Mouse (Mus musculus): Measurements from ENCODE around the gene Fxyd7. TPM values are rescaled to one million over a fixed set of nuclear protein-coding genes. Genes with fewer than 3 reads are reported as not detected.
A peak's percentile ranks its signal among the peaks of the same experiment; 100 is the strongest.

The Fxyd7 gene
- polyA plus RNA-seq, 1 experiment from 2014 or later, result 9.1 TPM

DNA sequence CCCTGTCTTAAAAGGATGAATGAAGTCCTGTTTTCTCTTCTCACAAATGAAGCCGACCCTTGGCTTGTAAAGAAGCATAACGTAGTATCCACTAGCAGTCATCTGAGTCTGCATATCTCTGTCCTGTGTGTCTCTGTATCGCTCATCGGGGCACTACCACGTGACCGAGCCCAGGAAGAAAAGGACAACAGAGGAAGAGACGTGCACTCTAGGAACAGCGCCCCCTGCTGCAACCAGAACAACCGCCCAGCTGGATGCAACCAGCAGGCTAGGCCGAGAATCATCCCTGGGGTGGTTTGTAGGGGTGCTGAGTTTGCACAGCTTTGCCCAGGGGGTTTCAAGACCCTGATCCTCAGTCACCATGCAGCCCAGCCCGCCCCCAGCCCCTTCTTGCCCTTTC lies 16.5 kb downstream of the Fxyd7 start:
- Histone ChIP-seq H3K9ac (no peak overlapping the region), H3K27me3 (ENCODE audit: insufficient read depth, low read length) (no peaks in the 10 kb centered on the region), H3K27ac (ENCODE audit: low read depth) (no peak overlapping the region), H3K36me3 (ENCODE audit: insufficient read depth) (no peaks in the 10 kb centered on the region), H3K9me3 (ENCODE audit: low read depth, low read length) (no peaks in the 10 kb centered on the region), H3K4me1 (ENCODE audit: insufficient read depth) (no peaks in the 10 kb centered on the region), H3K4me2 (no peak overlapping the region), H3K4me3 (ENCODE audit: low read depth, low read length) (no peak overlapping the region)
- 60% methylated on average over 11 of the region's 11 CpGs for WGBS
- DNase-seq (no peak), ATAC-seq (ENCODE audit: insufficient read depth) (no peak)
- TF ChIP-seq CTCF (IDR thresholded peaks at IDR 0.05; ENCODE audit: low read depth), result peak; percentile 40; the same call in 1 of the 2 replicates

DNA sequence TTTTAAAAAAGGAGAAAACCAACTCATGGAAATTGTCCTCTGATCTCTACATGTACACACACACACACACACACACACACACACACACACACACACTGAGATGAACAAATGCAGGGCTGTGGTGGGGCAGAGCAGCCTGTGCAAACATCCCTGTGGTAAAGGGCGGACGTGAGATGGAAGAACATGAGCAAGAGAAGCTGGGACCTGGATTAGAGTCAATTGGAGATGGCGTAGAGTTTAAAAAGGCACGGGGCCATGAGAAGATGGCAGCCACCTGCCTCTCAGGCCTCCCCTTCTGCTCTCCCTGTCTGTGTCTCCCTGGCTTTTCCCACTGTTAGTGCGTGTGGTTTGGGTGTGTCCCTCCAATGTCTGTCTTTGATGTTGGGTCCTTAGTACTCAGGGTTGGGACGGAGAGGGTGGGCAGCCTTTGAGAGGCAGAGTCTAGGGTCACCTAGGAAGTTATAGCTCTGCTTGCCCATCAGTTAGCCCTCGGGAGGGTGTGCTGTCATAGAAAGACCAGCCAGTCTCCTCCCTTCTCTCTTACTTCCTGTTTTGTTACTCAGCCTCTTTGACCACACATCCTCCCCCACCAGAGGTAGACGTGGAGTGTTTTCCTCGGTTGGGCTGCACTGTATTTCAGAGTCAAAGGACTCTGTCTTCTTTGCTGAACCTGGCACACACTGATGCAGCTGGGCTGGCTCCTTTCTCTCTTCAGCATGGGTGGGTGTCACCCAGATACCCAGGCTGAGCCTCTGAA lies 17.7 kb downstream of the Fxyd7 start:
- no peak for ATAC-seq (ENCODE audit: insufficient read depth)
- 48% methylated on average over 9 of the region's 9 CpGs for WGBS
- Histone ChIP-seq H3K27me3 (ENCODE audit: insufficient read depth, low read length) (no peaks in the 10 kb centered on the region), H3K4me3 (ENCODE audit: low read depth, low read length) (no peak overlapping the region), H3K27ac (ENCODE audit: low read depth) (no peak overlapping the region), H3K36me3 (ENCODE audit: insufficient read depth) (no peaks in the 10 kb centered on the region), H3K9ac (no peak overlapping the region), H3K9me3 (ENCODE audit: low read depth, low read length) (no peaks in the 10 kb centered on the region), H3K4me2 (no peak overlapping the region), H3K4me1 (ENCODE audit: insufficient read depth) (no peaks in the 10 kb centered on the region)
- DNase-seq, result no peak
- TF ChIP-seq CTCF (IDR thresholded peaks at IDR 0.05; ENCODE audit: low read depth), result no peak

DNA sequence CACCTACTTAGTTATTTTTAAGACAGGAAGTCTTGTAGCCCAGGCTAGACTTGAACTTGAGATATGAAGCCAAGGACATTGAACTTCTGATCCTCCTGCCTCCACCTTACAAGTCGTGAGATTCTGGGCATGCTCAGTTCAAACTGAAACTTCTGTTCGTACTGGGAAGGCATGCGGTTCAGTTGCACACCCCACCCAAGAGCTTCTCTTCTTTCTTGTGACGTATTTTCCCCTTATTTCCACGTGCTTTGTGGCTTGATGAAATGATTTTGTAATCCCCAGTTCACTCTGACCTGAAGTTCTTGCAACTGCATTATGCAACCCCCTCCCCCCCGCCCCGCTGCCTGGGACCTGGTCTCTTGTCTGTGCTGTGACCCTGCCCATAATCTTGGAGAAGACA lies 19.5 kb downstream of the Fxyd7 start:
- ATAC-seq (ENCODE audit: insufficient read depth), result no peak
- no peak for DNase-seq
- no peak for TF ChIP-seq CTCF (IDR thresholded peaks at IDR 0.05; ENCODE audit: low read depth)
- Histone ChIP-seq H3K9ac (no peak overlapping the region), H3K27me3 (ENCODE audit: insufficient read depth, low read length) (no peaks in the 10 kb centered on the region), H3K4me1 (ENCODE audit: insufficient read depth) (no peaks in the 10 kb centered on the region), H3K4me3 (ENCODE audit: low read depth, low read length) (no peak overlapping the region), H3K27ac (ENCODE audit: low read depth) (no peak overlapping the region), H3K9me3 (ENCODE audit: low read depth, low read length) (no peaks in the 10 kb centered on the region), H3K36me3 (ENCODE audit: insufficient read depth) (no peaks in the 10 kb centered on the region), H3K4me2 (no peak overlapping the region)
- WGBS, result 73% methylated on average over 7 of the region's 7 CpGs

DNA sequence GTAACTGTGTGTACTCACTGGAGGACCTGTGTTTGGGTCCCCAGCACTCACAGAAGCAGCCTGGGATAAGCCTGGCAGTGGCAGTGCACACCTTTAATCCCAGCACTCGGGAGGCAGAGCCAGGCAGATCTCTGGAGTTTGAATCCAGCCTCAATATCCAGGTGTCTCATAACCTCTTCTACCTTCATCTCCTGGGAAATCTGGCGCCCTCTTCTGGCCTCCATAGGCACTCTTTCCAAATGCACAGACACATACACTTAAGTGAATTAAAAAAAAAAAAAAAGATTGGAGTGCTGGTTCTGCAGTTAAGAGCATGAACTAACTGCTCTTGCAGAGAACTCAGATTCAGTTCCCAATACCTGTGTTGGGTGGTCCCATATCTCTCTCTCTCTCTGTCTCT lies 20.6 kb downstream of the Fxyd7 start:
- ATAC-seq (ENCODE audit: insufficient read depth) (no peak), DNase-seq (no peak)
- H3K9ac ChIP-seq, result no peak overlapping the region
- no peaks in the 10 kb centered on the region for H3K36me3 ChIP-seq (ENCODE audit: insufficient read depth)
- no peaks in the 10 kb centered on the region for H3K9me3 ChIP-seq (ENCODE audit: low read depth, low read length)
- WGBS, result 71% methylated on average over 2 of the region's 2 CpGs
- H3K4me1 ChIP-seq (ENCODE audit: insufficient read depth), result no peaks in the 10 kb centered on the region
- H3K27me3 ChIP-seq (ENCODE audit: insufficient read depth, low read length), result no peaks in the 10 kb centered on the region
- no peak overlapping the region for H3K27ac ChIP-seq (ENCODE audit: low read depth)
- no peak overlapping the region for H3K4me3 ChIP-seq (ENCODE audit: low read depth, low read length)
- H3K4me2 ChIP-seq, result no peak overlapping the region
- no peak for TF ChIP-seq CTCF (IDR thresholded peaks at IDR 0.05; ENCODE audit: low read depth)

DNA sequence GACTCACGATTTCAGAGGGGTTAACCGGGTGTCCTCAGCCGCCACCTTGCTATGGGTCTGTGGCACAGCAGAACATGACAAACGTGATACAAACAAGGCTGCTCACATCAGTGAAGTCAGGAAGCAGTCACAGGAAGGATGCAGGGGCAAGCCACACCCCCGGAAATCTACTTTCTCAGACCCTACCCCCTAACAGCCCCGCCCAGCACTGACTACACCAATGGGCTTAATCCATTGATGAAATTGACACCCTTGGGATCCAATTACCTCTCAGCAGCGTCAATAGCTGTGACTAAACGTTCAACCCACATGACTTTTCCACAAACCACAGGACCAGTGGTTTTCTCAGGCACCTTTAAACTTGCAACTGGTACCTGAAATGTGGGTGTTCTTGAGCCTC lies 22.7 kb downstream of the Fxyd7 start:
- no peak for ATAC-seq (ENCODE audit: insufficient read depth)
- Histone ChIP-seq H3K27me3 (ENCODE audit: insufficient read depth, low read length) (no peaks in the 10 kb centered on the region), H3K9me3 (ENCODE audit: low read depth, low read length) (no peaks in the 10 kb centered on the region), H3K4me1 (ENCODE audit: insufficient read depth) (no peaks in the 10 kb centered on the region), H3K27ac (ENCODE audit: low read depth) (no peak overlapping the region), H3K36me3 (ENCODE audit: insufficient read depth) (no peaks in the 10 kb centered on the region), H3K9ac (no peak overlapping the region), H3K4me3 (ENCODE audit: low read depth, low read length) (no peak overlapping the region), H3K4me2 (no peak overlapping the region)
- no peak for TF ChIP-seq CTCF (IDR thresholded peaks at IDR 0.05; ENCODE audit: low read depth)
- DNase-seq, result no peak
- WGBS, result 67% methylated on average over 8 of the region's 8 CpGs

DNA sequence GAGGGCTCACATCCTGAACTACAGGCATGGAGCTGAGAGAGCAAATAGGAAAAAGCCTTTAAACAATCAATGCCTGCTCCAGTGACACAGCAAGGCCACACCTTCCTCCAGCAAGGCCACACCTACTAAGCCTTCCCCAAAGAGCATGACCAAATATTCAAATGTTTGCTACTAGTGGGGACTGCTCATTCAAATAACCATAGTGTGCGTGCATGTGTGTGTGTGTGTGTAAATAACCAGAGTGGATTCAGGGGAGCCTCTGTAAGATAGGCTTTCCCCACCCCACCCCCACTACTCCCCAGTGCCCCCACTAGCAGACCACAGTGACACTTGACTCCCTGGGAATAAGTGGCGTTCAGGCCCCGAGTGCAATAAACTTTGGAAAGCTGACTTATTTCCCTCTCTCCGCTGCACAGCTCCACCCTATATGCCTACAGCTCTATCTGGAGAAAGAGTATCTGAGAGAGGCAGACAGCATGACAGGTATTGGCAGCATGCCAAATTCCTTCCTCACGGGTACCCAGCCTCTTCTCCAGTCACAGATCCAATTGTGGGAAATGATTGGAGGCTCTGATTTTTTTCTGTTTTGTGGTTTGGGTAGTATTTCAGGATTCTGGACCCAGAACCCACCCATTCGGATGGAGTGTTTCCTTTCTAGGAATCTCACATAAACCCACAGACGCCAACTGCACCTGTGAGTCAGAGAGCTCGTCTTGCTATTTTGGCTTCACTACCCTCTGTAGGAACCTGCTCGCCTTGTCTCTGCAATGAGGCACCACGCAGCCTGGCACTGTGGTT lies 34.0 kb downstream of the Fxyd7 start:
- 27% methylated on average over 10 of the region's 10 CpGs for WGBS
- no peak for TF ChIP-seq CTCF (IDR thresholded peaks at IDR 0.05; ENCODE audit: low read depth)
- peak; percentile 75 for ATAC-seq (ENCODE audit: insufficient read depth)

DNA sequence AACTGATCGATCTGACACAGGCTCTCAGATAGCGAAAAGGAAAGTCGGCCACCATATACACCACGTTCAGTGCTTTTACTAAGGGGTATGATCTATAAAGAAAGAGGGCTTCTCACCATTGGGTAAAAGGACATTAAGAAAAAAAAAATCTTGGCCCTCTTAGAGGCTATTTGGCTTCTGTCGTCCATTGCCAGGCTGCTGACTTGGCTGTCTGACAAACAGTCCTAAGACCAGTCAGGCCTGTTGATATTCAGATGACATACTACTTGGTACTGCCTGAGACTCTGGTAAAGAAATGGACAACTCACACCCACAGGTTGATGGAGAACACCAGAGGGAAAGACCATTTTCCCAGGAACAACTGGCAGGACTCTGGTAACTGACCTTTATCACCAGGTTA lies 38.3 kb downstream of the Fxyd7 start:
- no peaks in the 10 kb centered on the region for H3K36me3 ChIP-seq (ENCODE audit: insufficient read depth)
- H3K4me3 ChIP-seq (ENCODE audit: low read depth, low read length), result no peak overlapping the region
- no peak overlapping the region for H3K27ac ChIP-seq (ENCODE audit: low read depth)
- no peak for DNase-seq
- H3K9ac ChIP-seq, result no peak overlapping the region
- ATAC-seq (ENCODE audit: insufficient read depth), result no peak
- TF ChIP-seq CTCF (IDR thresholded peaks at IDR 0.05; ENCODE audit: low read depth), result no peak
- peaks cover 7% of the 10 kb centered on the region; the same call in 1 of the 2 replicates for H3K4me1 ChIP-seq (ENCODE audit: insufficient read depth)
- H3K27me3 ChIP-seq (ENCODE audit: insufficient read depth, low read length), result no peaks in the 10 kb centered on the region
- WGBS, result 53% methylated on average over 5 of the region's 5 CpGs
- H3K9me3 ChIP-seq (ENCODE audit: low read depth, low read length), result no peaks in the 10 kb centered on the region
- no peak overlapping the region for H3K4me2 ChIP-seq

More for the DNA sequence above, 34.0 kb downstream of the Fxyd7 start:
- peak; percentile 75 for DNase-seq
- H3K27me3 ChIP-seq (ENCODE audit: insufficient read depth, low read length), result no peaks in the 10 kb centered on the region
- H3K9me3 ChIP-seq (ENCODE audit: low read depth, low read length), result no peaks in the 10 kb centered on the region
- peaks cover 7% of the 10 kb centered on the region; the same call in 1 of the 2 replicates for H3K4me1 ChIP-seq (ENCODE audit: insufficient read depth)
- H3K4me2 ChIP-seq, result no peak overlapping the region
- no peaks in the 10 kb centered on the region for H3K36me3 ChIP-seq (ENCODE audit: insufficient read depth)
- no peak overlapping the region for H3K4me3 ChIP-seq (ENCODE audit: low read depth, low read length)
- peak overlapping the region; percentile 5; the same call in 1 of the 2 replicates for H3K27ac ChIP-seq (ENCODE audit: low read depth)
- H3K9ac ChIP-seq, result no peak overlapping the region
